Mouse (Mus musculus) liver, embryonic 14.5 days (tissue): ENCODE measurements around the gene Pgm2l1. TPM values are rescaled to one million over a fixed set of nuclear protein-coding genes. Genes with fewer than 3 reads are reported as not detected.

Experiments used
- ATAC-seq: fragments of 200-750 bp; cut with Nextera tagmentation; 2 replicates; pipeline ENCODE4 v1.8.0; 2017; ENCODE audit warnings: moderate number of reproducible peaks, mild to moderate bottlenecking, moderate library complexity; ENCODE audit not compliant: insufficient read depth
- DNase-seq, 3 experiments: peaks; one replicate each; pipeline ENCODE4 v3.0.0-alpha.2; 2012 to 2013; ENCODE audit warnings: low read depth in 3 of 3, low spot score in 3 of 3
- H3K27ac ChIP-seq: fragments of 300-500 bp; sonication (generic); 2 replicates; pipeline ENCODE4 v1.5.1; 2014; ENCODE audit warnings: moderate library complexity, mild to moderate bottlenecking, control low read depth, inconsistent platforms
- H3K27me3 ChIP-seq: fragments of 300-500 bp; sonication (generic); 2 replicates; pipeline ENCODE4 v1.6.1; 2014; ENCODE audit warnings: mild to moderate bottlenecking, low read length, moderate library complexity; ENCODE audit not compliant: control insufficient read depth, insufficient read depth
- H3K36me3 ChIP-seq: fragments of 300-500 bp; sonication (generic); replicated peaks from 2 replicates; pipeline ENCODE4 v1.6.1; 2014; ENCODE audit warnings: low read depth; ENCODE audit not compliant: control insufficient read depth, insufficient read depth
- H3K4me1 ChIP-seq, 2 experiments: fragments of 200-500 bp in 1 of 2; fragments of 300-500 bp in 1 of 2; sonication (generic) in 1 of 2; replicated peaks; 2 replicates each; pipeline ENCODE4 v1.6.1; 2012 to 2014; ENCODE audit warnings: antibody characterized with exemption in 1 of 2, inconsistent platforms in 1 of 2, low read length in 1 of 2; ENCODE audit not compliant: control insufficient read depth in 2 of 2, insufficient read depth in 2 of 2
- H3K4me2 ChIP-seq: fragments of 300-500 bp; sonication (generic); 2 replicates; pipeline ENCODE4 v1.6.1; 2014; ENCODE audit warnings: low read depth, mild to moderate bottlenecking, control low read depth, moderate library complexity
- H3K4me3 ChIP-seq, 2 experiments: fragments of 200-500 bp in 1 of 2; fragments of 300-500 bp in 1 of 2; sonication (generic) in 1 of 2; 2 replicates each; pipeline ENCODE4 v1.5.1; 2012 to 2014; ENCODE audit warnings: low read depth in 2 of 2, low read length in 2 of 2, mild to moderate bottlenecking in 2 of 2, control low read depth in 1 of 2, inconsistent platforms in 1 of 2, moderate library complexity in 1 of 2; ENCODE audit not compliant: insufficient read depth in 1 of 2
- H3K9ac ChIP-seq: fragments of 300-500 bp; sonication (generic); replicated peaks from 2 replicates; pipeline ENCODE4 v1.6.1; 2014; ENCODE audit warnings: mild to moderate bottlenecking, control low read depth, moderate library complexity
- H3K9me3 ChIP-seq: fragments of 300-500 bp; sonication (generic); 2 replicates; pipeline ENCODE4 v1.6.1; 2016; ENCODE audit warnings: low read length, mixed read lengths; ENCODE audit not compliant: control insufficient read depth
- CTCF ChIP-seq: IDR thresholded peaks from 2 replicates; pipeline ENCODE4 v1.5.1; 2016; ENCODE audit warnings: antibody characterized with exemption, low read depth, control low read depth
- EP300 ChIP-seq: IDR thresholded peaks from 2 replicates; pipeline ENCODE4 v1.6.1; 2016; ENCODE audit warnings: antibody characterized with exemption, low read depth
- WGBS: fragments of 180-500 bp; shearing (Covaris S2); extraction: QIAGEN DNeasy Blood & Tissue Kit; methylation state at CpG from one replicate; pipeline ENCODE4 v1.1.7; 2014; ENCODE audit not compliant: insufficient replicate concordance; 5-methylcytosine and 5-hydroxymethylcytosine counted together
- polyA plus RNA-seq, 2 experiments: library from polyadenylated mRNA; depleted of rRNA in 1 of 2; stranded (reverse) in 1 of 2; unstranded in 1 of 2; fragments of >200 nt; fragmentation: Nextera tagmentation in 1 of 2; extraction: Ambion mirVana in 1 of 2; gene quantifications; 2 replicates each; pipeline versions ENCODE4 v1.2.1 to v1.2.3; 2012 to 2014

The Pgm2l1 gene
- polyA plus RNA-seq, 2 experiments = 1.3 to 2.4 TPM

GRCm38 (mm10) chr7:100190167-100190566 is 37.0 kb upstream of the Pgm2l1 start:
- ATAC-seq = no peak
- H3K9ac ChIP-seq = no peak overlapping the region
- no peak overlapping the region for H3K4me2 ChIP-seq
- no peaks in the 10 kb centered on the region for H3K4me1 ChIP-seq
- H3K27me3 ChIP-seq = no peaks in the 10 kb centered on the region; the same call in 1 of the 2 replicates
- WGBS = 48% methylated on average over 4 of the region's 4 CpGs
- TF ChIP-seq EP300 (no peak), CTCF (no peak)
- no peak overlapping the region for H3K4me3 ChIP-seq
- no peak overlapping the region for H3K27ac ChIP-seq
- no peak for DNase-seq
- no peaks in the 10 kb centered on the region for H3K9me3 ChIP-seq
- H3K36me3 ChIP-seq = no peaks in the 10 kb centered on the region

- ATAC-seq (no peak), DNase-seq (peak in 2 of 3 experiments; percentile 31 to 46)
- 2% methylated on average over 4 of the region's 4 CpGs for WGBS
- no peak overlapping the region for H3K9ac ChIP-seq
- H3K27ac ChIP-seq = no peak overlapping the region
- no peak overlapping the region for H3K4me2 ChIP-seq
- TF ChIP-seq EP300 = no peak
- peak; percentile 82 for TF ChIP-seq CTCF
- H3K27me3 ChIP-seq = no peaks in the 10 kb centered on the region; the same call in 1 of the 2 replicates
- H3K36me3 ChIP-seq = no peaks in the 10 kb centered on the region
- H3K9me3 ChIP-seq = no peaks in the 10 kb centered on the region
- no peak overlapping the region for H3K4me3 ChIP-seq
- no peaks in the 10 kb centered on the region for H3K4me1 ChIP-seq
Measured at GRCm38 (mm10) chr7:100190778-100191177, 36.4 kb upstream of the Pgm2l1 start.

GRCm38 (mm10) chr7:100201191-100201590 is 26.0 kb upstream of the Pgm2l1 start:
- Histone ChIP-seq H3K4me2 (no peak overlapping the region), H3K36me3 (no peaks in the 10 kb centered on the region), H3K4me3 (no peak overlapping the region), H3K9me3 (no peaks in the 10 kb centered on the region), H3K27me3 (no peaks in the 10 kb centered on the region), H3K9ac (no peak overlapping the region), H3K27ac (no peak overlapping the region), H3K4me1 (no peaks in the 10 kb centered on the region)
- TF ChIP-seq EP300 = no peak
- TF ChIP-seq CTCF = no peak
- DNase-seq (no peak), ATAC-seq (no peak)
- WGBS = 68% methylated on average over 3 of the region's 3 CpGs

GRCm38 (mm10) chr7:100203616-100204015 is 23.6 kb upstream of the Pgm2l1 start:
- Histone ChIP-seq H3K36me3 (no peaks in the 10 kb centered on the region), H3K27ac (no peak overlapping the region), H3K4me3 (no peak overlapping the region), H3K4me1 (peaks cover 0 to 12% of the 10 kb centered on the region in 2 experiments; a peak in 3 of 4 replicates), H3K9ac (no peak overlapping the region), H3K27me3 (no peaks in the 10 kb centered on the region), H3K4me2 (no peak overlapping the region), H3K9me3 (no peaks in the 10 kb centered on the region)
- DNase-seq (no peak), ATAC-seq (no peak)
- TF ChIP-seq CTCF = no peak
- TF ChIP-seq EP300 = no peak
- WGBS = 47% methylated on average over 3 of the region's 3 CpGs

- no peak overlapping the region for H3K4me2 ChIP-seq
- peaks cover 0 to 12% of the 10 kb centered on the region in 2 experiments; a peak in 3 of 4 replicates for H3K4me1 ChIP-seq
- no peak overlapping the region for H3K4me3 ChIP-seq
- no peak overlapping the region for H3K27ac ChIP-seq
- no peaks in the 10 kb centered on the region for H3K9me3 ChIP-seq
- WGBS = 49% methylated on average over 6 of the region's 6 CpGs
- no peak for DNase-seq
- H3K27me3 ChIP-seq = no peaks in the 10 kb centered on the region
- ATAC-seq = no peak
- no peaks in the 10 kb centered on the region for H3K36me3 ChIP-seq
- no peak for TF ChIP-seq EP300
- no peak for TF ChIP-seq CTCF
- no peak overlapping the region for H3K9ac ChIP-seq
Measured at GRCm38 (mm10) chr7:100204871-100205270, 22.3 kb upstream of the Pgm2l1 start.
